Mouse (Mus musculus) layer of hippocampus, postnatal 25 days (tissue): Measurements from ENCODE around the gene Eftud2. TPM values are rescaled to one million over a fixed set of nuclear protein-coding genes. Genes with fewer than 3 reads are reported as not detected.
A peak's percentile ranks its signal among the peaks of the same experiment; 100 is the strongest.

Experiments used
- DNase-seq, 2 experiments: peaks; one replicate each; pipeline ENCODE4 v3.0.0; 2022; ENCODE audit warnings: mixed read lengths in 2 of 2, low spot score in 1 of 2; ENCODE audit errors: extremely low spot score in 1 of 2
- total RNA-seq, 2 experiments: library from RNA; stranded (reverse); gene quantifications; 2 replicates each; pipeline ENCODE4 v1.2.3; 2021

Eftud2 gene
- 100 to 1,000 TPM; 125 to 134 TPM for total RNA-seq

DNA sequence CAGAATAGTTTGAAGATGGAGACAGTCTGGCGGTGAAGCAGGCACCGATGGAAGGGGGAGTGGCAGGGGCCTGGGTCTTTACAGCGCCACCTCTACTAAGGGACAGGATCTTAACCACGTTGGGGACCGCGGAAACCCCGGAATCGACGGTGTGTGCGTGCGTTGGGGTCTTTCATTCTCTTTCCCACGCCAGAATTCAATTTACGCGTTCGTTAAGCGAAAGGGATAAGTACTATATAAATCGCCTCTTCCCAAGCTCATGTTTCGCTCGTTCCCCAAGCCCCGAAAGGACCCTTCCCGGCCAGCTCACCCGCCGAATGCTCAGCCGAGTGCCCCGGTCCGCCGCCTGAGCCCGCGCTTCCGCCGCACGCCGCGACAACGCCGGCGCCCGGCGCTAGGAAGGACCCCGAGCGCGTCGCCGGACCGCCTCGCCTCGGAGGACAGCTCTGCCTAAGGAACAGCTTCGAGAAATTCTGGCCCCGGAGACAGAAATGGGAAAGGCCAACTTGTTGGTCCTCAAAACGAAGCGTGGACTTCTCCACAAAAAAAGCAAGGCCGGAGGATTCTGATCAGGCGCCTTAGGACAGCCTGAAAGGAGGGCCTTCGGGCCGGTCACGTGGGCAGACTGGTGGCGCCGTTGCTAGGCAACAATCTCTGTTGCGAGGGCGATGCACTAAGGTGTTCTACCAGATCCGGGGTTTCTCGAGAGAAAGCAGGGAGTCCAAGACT, at the start of gene Eftud2, which contains the start of gene Ccdc103:
Gene Eftud2, minus strand, starts transcription at position 401 of the 729 bp plus-strand sequence.
Gene Ccdc103, plus strand, starts transcription at position 620 of the 729 bp plus-strand sequence.
- DNase-seq = peak; percentile 93 to 96

DNA sequence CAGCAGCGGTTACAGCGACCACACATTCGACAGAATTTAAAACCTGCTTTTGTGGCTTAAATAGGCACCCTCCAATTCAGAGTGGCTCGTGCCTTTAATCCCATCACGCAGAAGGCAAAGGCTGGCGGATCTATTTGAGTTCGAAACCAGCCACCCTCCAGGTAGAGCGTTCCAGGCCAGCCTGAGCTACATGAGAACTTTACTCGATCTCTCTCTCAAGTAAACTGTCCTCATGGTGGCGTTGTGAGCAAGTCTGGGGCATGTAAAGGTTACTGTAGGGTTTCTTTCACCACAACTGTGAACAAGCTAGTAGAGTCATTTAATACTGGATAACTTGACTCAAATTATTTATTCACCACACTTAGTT, 44.5 kb upstream of the Eftud2 start:
- no peak for DNase-seq

DNA sequence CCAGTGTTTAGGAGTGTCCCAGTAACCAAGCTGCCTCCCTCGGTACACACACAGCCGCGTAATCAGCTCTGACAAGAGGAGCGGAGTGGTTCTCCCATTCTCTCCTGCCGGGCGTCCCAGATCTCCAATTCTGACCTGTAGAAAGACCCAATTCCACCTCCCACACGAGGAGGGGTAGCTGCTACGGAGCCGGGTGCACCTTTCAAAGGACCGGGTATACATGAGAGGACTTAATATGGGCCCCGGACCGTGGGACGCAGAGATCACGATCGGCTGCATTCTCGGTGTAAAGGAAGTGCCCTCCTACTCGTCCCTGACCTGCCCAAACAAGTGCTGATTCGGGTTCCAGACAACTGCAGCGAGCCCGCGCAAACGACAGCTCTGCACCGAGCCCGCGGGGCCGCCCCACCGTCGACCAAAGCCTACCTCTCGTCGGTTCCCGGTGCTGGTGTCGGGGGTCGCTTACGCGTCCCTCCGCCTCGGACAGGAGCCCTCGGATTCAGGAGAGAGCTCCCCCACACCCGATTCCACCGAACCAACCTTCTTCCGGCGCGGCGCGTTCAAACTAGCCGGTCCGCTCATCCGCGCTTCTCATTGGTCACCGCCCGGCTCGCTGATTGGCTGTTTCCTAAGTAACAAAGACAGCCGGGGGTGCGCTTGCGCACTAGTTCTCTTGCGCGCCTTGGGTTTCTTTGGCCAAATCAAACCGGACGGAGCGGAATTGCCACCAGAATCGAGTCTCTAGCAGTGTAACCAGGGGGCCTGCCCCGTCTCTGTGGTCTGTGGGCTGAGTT, 44.0 kb upstream of the Eftud2 start, which contains the start of gene Kif18b:
Gene Kif18b, minus strand, starts transcription at position 568 of the 794 bp plus-strand sequence.
- DNase-seq = peak; percentile 78 to 85

DNA sequence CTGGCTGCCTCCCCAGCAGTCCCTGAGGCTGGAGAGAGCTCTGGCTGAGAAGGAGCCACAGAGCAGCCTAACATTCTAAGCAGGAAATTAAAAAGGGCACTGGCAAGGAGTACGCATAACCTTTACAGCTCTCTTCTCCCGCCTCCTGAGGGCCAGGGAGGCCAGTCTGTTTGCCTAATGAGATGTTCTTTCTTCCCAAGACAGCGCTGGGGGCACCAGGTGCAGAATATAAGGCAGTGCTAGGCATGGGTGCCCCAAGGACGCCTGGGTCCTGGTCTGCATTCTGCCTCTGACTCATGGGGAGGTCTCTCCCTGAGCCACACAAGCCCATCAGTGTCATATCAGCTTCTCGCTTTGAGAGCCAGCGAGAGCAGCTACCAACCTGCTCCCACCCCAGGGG, 40.7 kb upstream of the Eftud2 start:
- DNase-seq = no peak

DNA sequence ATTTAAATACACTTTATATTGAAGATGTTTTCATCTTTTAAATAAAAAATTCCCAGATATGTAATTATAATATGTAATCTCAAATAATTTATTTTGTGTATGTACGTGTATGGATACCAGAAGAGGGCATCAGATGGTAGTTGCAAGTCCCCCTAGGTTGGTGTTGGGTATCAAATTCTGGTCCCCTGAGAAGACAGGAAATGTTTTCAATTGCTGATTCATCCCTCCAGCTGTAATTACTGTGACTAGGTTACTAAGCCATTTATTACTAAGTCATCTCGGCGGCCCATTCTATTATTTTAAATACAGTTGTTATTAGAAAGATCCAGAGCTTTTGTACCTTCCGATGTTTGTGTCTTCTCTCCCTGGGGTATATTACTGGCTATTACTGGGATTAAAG, 37.3 kb upstream of the Eftud2 start:
- no peak for DNase-seq

DNA sequence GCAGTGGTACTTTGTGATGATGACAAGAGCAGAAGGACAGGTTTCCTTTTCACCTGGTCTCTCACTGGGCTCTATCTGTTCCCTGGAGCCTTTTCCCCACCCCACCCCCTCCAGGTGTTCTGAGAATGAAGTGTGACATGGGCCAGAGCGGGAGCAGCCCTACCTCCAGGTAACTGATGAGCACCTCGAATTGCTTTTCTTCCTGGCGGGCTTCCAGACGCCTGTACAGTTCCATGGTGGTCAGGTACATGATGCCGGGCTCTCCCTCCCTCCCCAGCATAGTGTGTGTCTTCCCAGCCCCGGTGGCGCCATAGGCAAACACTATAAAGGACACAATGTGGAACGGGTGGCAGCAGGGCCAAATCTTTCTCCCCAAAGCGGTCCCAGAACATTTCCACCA, 34.6 kb upstream of the Eftud2 start:
- DNase-seq = no peak

DNA sequence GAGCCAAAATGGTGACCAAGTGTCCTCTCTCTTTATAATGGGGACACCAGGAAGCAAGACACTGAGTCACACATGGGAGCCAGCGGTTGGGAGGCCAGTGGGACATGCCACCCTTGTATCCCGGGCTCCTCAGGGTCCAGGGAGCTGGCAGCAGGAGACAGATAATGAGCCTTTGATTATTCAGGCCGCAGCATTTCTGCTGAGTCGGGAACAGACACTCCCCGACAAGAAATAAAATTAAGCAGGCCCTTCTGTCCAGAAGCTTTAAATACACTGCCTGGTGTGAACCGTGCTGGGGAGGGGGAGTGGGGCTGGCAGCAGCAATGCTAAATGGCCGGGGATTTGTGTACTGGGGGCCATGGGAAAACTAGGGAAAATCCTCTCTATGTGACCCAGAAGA, 30.6 kb upstream of the Eftud2 start:
- no peak for DNase-seq

DNA sequence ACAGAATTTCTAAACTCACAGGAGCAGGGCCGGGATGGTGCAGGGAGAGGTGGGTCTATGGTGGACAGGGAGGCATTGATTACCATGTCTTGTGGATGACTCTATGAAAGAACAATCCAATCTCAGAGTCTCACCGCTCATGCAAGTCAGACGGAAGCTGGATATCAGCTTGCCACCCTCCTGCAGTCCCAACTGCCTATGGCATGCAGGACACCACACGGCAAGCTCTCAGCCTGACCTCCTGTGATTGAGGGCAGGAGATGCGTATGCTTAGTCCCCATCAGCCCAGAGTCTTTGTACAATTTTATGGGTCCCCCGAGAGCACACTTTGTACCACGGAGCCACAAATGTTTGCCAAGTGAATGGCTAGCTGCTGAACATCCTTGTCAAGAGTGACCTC, 22.9 kb upstream of the Eftud2 start:
- peak in 1 of 2 experiments; percentile 0 for DNase-seq

DNA sequence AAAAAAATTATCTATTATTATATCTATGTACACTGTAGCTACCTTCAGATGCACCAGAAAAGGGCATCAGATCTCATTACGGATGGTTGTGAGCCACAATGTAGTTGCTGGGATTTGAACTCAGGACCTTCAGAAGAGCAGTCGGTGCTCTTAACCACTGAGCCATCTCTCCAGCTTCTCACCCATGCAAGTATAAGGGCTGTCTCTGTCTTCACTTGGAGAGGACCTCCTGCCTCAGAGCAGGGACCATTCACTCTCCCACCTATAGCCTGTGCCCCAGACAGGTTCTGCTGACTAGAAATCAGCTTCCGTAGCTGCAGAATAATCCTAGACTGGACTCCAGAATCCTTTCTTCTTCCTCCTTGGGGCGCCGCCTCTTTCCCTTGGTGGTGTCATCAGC, 21.3 kb upstream of the Eftud2 start:
- DNase-seq = no peak

DNA sequence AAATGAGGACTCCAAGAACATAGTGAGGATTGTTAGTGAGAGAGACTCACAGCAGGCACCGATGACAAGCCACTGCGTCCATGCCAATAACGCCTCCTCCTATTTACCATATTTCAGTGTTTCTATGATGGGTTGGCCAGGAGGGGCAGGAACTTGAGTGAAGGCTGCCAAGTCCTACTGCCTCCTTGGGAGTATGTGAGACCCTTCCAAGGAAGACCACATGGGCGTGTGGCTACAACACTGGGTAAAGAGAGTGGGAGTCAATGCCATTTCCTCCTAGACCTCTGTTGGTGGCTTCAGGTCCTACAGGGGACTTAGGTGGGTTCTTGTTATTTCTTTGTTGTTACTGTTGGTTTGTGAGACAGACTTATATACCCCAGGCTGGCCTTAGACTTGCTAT, 20.4 kb upstream of the Eftud2 start:
- no peak for DNase-seq

DNA sequence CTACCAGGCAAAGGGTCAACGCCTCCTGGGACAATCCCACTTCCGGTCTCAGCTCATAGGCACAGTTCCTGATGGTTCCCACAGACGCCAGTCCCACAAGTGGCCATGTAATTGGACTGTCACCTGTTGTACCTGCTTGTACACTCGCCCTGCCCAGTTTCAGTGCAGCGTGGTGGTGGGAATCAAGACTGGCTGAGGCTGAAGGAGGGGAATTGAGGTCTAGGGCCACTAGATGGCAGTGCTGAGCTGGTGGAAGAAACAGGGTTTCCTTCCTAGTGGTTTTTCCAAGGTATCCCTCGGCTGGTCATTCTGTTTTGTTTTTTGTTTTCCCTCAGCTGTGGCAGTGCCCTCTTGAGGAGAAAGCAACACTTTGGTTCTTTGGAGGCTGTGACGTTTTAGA, 20.0 kb upstream of the Eftud2 start, which contains the start of gene Gfap:
Gene Gfap, minus strand, starts transcription at position 150 of the 400 bp plus-strand sequence.
- DNase-seq = peak; percentile 77 to 93

DNA sequence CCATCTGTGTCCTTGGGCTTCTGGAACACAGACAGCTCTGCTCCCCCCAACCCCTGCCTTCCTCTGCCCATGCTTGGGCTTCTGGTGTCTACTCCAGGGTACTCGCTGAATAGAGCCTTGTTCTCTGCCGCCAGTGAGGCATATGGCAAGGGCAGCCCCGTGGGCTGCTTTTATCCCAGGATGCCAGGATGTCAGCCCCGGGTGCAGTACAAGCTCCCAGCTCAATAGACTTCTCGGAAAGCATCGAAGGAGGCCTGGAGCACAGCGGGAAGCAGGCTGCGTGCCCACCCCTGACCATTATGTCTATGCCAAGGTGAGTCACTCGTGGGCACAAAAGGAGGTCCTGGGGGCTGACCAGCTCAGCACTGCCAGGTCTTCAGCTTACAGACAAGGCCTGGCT, 17.6 kb upstream of the Eftud2 start:
- DNase-seq = no peak

DNA sequence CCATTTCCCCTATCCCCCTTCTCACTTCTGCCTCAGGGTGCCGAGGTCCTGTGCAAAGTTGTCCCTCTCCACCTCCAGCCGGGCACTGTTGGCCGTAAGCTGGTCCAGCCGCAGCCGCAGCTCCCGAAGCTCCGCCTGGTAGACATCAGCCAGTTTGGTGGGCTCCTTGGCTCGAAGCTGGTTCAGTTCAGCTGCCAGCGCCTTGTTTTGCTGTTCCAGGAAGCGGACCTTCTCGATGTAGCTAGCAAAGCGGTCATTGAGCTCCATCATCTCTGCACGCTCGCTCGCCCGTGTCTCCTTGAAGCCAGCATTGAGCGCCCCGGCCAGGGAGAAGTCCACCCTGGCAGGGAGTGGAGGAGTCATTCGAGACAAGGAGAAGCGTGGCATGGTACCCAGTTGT, 15.9 kb upstream of the Eftud2 start:
- no peak for DNase-seq

DNA sequence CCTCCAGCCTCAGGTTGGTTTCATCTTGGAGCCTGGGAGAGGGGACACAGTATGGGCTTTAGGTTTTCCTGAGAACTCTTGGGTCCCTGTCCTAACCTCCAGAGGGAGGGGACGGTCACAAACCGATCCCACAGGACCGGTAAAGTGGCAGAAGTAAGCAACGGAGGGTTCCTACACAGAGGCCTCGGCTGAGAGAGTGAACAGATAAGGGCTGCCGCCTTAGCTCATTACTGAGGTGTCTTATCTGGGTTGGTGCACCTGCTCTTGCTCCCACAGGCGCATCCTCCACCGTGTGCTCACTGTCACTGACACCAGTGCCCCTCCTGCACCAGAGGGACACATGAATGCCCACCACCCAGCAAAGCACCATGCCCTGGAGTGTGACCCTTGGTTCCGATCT, 15.0 kb upstream of the Eftud2 start:
- no peak for DNase-seq

DNA sequence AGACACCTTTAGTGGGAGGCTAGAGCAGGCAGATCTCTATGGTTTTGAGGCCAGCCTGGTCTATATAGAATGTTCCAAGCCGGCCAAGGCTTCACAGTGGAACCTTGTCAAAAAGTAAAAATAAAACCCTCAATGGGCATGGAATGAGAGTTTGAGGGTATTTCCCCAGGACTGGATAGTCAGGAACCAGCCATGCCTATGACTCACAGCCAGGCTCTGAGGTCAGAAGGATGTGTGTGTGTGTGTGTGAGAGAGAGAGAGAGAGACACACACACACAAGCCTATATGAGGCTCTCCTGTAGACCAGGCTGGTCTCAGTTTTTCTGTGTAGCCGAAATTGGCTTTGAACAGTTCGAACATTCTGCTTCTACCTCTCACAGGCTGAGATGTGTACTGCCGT, 13.9 kb upstream of the Eftud2 start:
- no peak for DNase-seq

DNA sequence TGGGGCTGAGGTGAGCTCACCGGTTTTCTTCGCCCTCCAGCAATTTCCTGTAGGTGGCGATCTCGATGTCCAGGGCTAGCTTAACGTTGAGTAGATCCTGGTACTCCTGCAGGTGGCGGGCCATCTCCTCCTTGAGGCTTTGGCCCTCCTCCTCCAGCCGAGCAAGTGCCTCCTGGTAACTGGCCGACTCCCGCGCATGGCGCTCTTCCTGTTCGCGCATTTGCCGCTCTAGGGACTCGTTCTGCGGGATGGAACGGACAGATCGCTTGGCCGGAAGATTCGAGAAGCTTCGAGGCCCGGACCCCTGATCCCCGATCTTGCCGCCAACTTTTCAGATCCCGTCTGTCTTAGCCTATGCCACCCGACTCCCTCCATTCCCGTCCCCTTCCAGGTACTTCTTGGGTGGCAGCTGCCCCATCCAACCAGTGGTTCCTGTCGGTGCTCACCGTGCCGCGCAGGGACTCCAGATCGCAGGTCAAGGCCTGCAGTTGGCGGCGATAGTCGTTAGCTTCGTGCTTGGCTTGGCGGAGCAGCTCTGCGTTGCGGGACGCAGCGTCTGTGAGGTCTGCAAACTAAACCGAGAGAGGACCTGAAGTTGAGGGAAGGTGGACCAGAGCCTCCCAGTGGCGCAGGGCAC, 12.3 kb upstream of the Eftud2 start:
- DNase-seq = no peak

DNA sequence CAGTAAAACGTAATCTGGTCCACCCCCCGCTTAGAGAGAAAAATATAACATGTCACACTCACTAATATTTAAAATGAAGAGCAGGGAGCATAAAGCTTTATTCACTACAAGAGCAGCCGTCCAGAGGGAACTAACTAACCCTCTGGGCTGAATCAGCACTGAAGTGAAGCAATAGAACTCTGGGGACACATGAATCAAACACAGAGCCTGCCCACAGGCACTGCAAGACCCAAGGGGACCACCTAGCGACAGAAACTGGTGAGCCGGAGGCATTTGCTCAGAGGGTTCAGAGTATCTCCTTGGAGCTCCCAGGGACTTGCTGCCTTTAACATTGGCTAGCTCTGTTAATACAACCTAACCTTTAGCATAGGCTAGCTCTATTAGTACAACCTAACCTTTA, 9.3 kb upstream of the Eftud2 start:
- DNase-seq = no peak

DNA sequence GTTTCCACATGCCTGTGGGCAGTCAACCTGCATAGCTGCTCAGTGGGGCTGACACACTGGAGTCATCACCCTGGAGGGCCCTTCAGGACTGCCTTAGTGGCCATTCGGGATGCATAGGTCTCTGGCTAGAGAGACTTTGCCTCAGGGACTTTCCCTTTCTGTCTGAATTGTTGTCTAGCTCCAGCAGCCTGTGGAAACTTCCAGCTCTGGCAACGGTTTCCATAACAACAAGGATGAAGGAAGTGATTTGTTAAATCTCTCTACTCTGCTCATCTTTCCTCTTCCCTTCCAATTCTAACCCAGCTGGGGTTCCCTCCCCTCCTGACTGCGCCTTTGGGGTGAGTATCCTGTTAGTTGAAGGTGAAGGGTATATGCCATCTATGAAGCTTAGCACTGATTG, 7.3 kb upstream of the Eftud2 start:
- DNase-seq = no peak

DNA sequence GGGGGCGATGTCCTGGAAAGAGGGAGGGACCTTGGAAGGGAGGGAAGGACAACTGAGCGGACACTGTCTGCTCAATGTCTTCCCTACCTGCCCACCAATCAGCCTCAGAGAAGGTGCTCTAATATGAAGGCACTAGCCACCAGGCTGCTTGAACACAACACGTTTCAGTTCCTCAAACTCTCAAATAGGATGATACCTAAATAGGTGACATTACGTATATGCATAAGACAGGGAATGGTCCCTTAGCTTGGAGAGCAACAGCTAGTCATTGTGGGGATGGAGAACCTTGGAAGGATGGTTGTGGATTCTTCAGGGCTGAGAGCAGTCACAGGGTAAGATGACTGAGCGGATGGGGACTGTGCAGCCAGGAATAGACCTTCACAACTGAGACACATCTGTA, 6.6 kb upstream of the Eftud2 start:
- DNase-seq = no peak

DNA sequence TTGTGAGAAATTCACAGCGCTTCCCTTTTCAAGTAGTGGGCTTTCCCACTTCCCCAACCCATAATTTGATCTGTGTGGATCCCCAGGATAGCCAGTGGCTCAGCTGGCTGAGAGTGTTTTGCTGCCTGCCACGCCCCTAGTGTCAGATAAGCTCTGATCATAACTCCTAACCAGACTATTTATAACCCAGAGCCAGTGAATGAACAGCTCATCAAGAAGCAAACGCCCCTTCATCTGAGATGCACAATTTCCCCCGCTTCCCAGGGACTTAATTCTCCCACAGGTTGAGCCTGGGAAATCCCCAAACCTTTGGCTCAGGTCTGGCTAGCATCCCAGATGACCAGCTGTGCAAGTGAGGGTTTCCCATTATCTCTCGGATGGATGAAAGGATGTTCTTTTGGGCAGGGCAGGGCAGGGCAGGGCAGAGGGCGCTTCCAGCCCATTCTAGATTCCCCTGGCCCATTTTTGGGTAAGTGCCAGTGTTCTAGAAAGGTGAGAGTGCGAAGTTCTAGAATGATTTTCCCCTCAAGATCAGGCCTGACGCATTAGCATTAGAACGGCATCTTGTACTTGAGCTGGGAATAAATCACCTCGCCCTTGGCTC, 3.9 kb upstream of the Eftud2 start, which contains the start of gene Fam187a:
Gene Fam187a, plus strand, starts transcription at position 554 of the 604 bp plus-strand sequence.
- no peak for DNase-seq
